ENCODE assay signal across 25 mouse cellular contexts in the genomic region with DNA sequence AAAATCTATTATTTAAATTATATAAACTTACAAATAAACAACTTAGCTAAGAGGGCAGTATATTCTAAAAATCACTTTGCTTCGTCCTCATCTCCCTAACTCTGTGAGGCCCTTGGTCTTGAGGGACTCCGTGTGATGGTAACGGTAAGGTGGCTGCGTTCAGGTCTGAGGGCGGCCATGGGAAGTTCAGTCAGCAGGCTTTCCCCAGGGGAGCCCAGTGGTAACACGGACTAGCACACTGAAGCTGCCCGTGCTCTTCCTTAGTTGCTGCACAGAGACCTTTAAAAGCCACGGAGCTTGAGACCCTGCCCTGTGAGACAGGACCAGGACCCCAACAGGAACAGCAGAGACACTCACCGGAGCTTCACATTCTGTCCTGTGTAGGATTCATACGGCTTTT. TPM values are rescaled to one million over a fixed set of nuclear protein-coding genes. Genes with fewer than 3 reads are reported as not detected.
A peak's percentile ranks its signal among the peaks of the same experiment; 100 is the strongest.
DNase-seq lines count a peak whose midpoint lies in the region; ATAC-seq and TF ChIP-seq lines count a peak whose summit lies in the region.
"Had no signal": no experiment of that assay in that cellular context is flagged by ENCODE, and none has a peak within 500 bp of the region (broad histone marks: within the 10 kb centered on the region; RNA-seq: fewer than 3 reads in every experiment).

No protein-coding gene starts in this region.

- no peaks in the 10 kb centered on the region for H3K9me3 ChIP-seq in midbrain, embryonic 11.5 days (ENCODE audit: control insufficient read depth, low read length)
- H3K9me3 ChIP-seq in midbrain, postnatal 0 days (ENCODE audit: low read length) = no peaks in the 10 kb centered on the region
- H3K9me3 ChIP-seq: embryonic facial prominence, embryonic 13.5 days; embryonic facial prominence, embryonic 15.5 days; forebrain, embryonic 10.5 days; forebrain, embryonic 12.5 days had no signal

- no peak overlapping the region for H3K27ac ChIP-seq in midbrain, embryonic 11.5 days (ENCODE audit: low read depth, low read length)
- H3K27ac ChIP-seq in midbrain, postnatal 0 days (ENCODE audit: low read depth, low read length) = no peak overlapping the region
- H3K27ac ChIP-seq: embryonic facial prominence, embryonic 13.5 days; embryonic facial prominence, embryonic 15.5 days; forebrain, embryonic 10.5 days; forebrain, embryonic 12.5 days had no signal

- ATAC-seq in midbrain, embryonic 11.5 days (ENCODE audit: low FRiP score) = no peak
- no peak for ATAC-seq in midbrain, postnatal 0 days (ENCODE audit: low FRiP score)
- no peak for ATAC-seq in cerebellum, adult (ENCODE audit: insufficient number of reproducible peaks, low FRiP score, low TSS enrichment)
- ATAC-seq: activated CD4-positive, CD25-positive, alpha-beta regulatory T cell, adult 4 months; forebrain, embryonic 14.5 days; forebrain, embryonic 16.5 days; Patski had no signal

- no peak overlapping the region for H3K4me3 ChIP-seq in midbrain, embryonic 11.5 days (ENCODE audit: low read depth, low read length)
- no peak overlapping the region for H3K4me3 ChIP-seq in midbrain, postnatal 0 days (ENCODE audit: low read depth, low read length)
- H3K4me3 ChIP-seq: embryonic facial prominence, embryonic 13.5 days; embryonic facial prominence, embryonic 15.5 days; erythroblast, embryonic 14.5 days; forebrain, embryonic 10.5 days; forebrain, embryonic 12.5 days had no signal

- peaks cover 9% of the 10 kb centered on the region; the same call in 1 of the 2 replicates for H3K36me3 ChIP-seq in midbrain, embryonic 11.5 days (ENCODE audit: control insufficient read depth, insufficient read depth, low read length)
- H3K36me3 ChIP-seq in midbrain, postnatal 0 days (ENCODE audit: insufficient read depth, low read length) = peaks cover 36% of the 10 kb centered on the region
- H3K36me3 ChIP-seq in splenic B cell, adult 2 months (ENCODE audit: control insufficient read depth, insufficient read depth, low read length, poor library complexity, severe bottlenecking) = no peaks in the 10 kb centered on the region

- TF ChIP-seq CTCF in midbrain, postnatal 0 days (IDR thresholded peaks at IDR 0.05) = no peak

- no peak overlapping the region for H3K4me2 ChIP-seq in midbrain, embryonic 11.5 days
- no peak overlapping the region for H3K4me2 ChIP-seq in midbrain, postnatal 0 days (ENCODE audit: low read depth, low read length, poor library complexity, severe bottlenecking)
- H3K4me2 ChIP-seq: embryonic facial prominence, embryonic 13.5 days; embryonic facial prominence, embryonic 15.5 days; forebrain, embryonic 12.5 days had no signal

- no peaks in the 10 kb centered on the region for H3K27me3 ChIP-seq in midbrain, embryonic 11.5 days (ENCODE audit: control insufficient read depth, insufficient read depth, low read length)
- no peaks in the 10 kb centered on the region for H3K27me3 ChIP-seq in midbrain, postnatal 0 days (ENCODE audit: insufficient read depth, low read length)
- peaks cover 1% of the 10 kb centered on the region; the same call in 1 of the 2 replicates for H3K27me3 ChIP-seq in splenic B cell, adult 2 months (ENCODE audit: control insufficient read depth, insufficient read depth, low read length, poor library complexity, severe bottlenecking)
- H3K27me3 ChIP-seq: embryonic facial prominence, embryonic 13.5 days; embryonic facial prominence, embryonic 15.5 days; forebrain, embryonic 12.5 days; Patski had no signal

- WGBS in midbrain, embryonic 11.5 days = 96% methylated on average over 10 of the region's 10 CpGs
- WGBS in midbrain, postnatal 0 days = 95% methylated on average over 10 of the region's 10 CpGs

- no peaks in the 10 kb centered on the region for H3K4me1 ChIP-seq in midbrain, embryonic 11.5 days (ENCODE audit: control insufficient read depth, insufficient read depth, low read length)
- H3K4me1 ChIP-seq in midbrain, postnatal 0 days (ENCODE audit: insufficient read depth, low read length) = no peaks in the 10 kb centered on the region
- H3K4me1 ChIP-seq: embryonic facial prominence, embryonic 13.5 days; embryonic facial prominence, embryonic 15.5 days; forebrain, embryonic 10.5 days; forebrain, embryonic 12.5 days had no signal

- H3K9ac ChIP-seq in midbrain, embryonic 11.5 days (ENCODE audit: low read length) = no peak overlapping the region
- H3K9ac ChIP-seq in midbrain, postnatal 0 days (replicated peaks; ENCODE audit: low read length, poor library complexity, severe bottlenecking) = no peak overlapping the region
- H3K9ac ChIP-seq: embryonic facial prominence, embryonic 13.5 days; embryonic facial prominence, embryonic 15.5 days; forebrain, embryonic 12.5 days had no signal

- peak; percentile 17 for DNase-seq in midbrain, embryonic 11.5 days (ENCODE audit: low spot score, missing footprints)
- DNase-seq in midbrain, postnatal 0 days (ENCODE audit: low spot score) = no peak
- peak; percentile 52 to 53 for DNase-seq in spleen, postnatal 36 days (ENCODE audit: low spot score in 2 of 2)
- DNase-seq in spleen, postnatal 14 days (ENCODE audit: low spot score in 2 of 2) = no peak
- peak; percentile 74 for DNase-seq in splenic B cell, adult 2 months (ENCODE audit: low read depth, low spot score)
- DNase-seq: adrenal gland, adult 8-10 months; adrenal gland, postnatal 14 days; adrenal gland, postnatal 36 days; cerebellum, adult 11 months; cerebellum, adult 18-20 months; cerebellum, adult 8-10 months; cerebellum, adult 9-11 months; cerebellum, postnatal 14 days; cerebellum, postnatal 36 days; embryo, embryonic 11 days had no signal

RNA-seq across cellular contexts. Expression of a gene that starts 10.9 kb away (rescaled TPM):
- 53.1 and 56.7 TPM in 2 replicates for polyA plus RNA-seq in midbrain, embryonic 11.5 days (2014; fragmentation: Nextera tagmentation; extraction: Ambion mirVana)
- total RNA-seq in midbrain, postnatal 0 days (2014; rRNA removed) = 145 and 161 TPM in 2 replicates
- polyA plus RNA-seq in midbrain, postnatal 0 days (2015; fragmentation: Nextera tagmentation; extraction: Ambion mirVana) = 80.8 and 85.2 TPM in 2 replicates

RNA-seq across cellular contexts. Expression of a gene that starts 11.0 kb away (rescaled TPM):
- 39.8 and 43.3 TPM in 2 replicates for polyA plus RNA-seq in midbrain, embryonic 11.5 days (2014; fragmentation: Nextera tagmentation; extraction: Ambion mirVana)
- 20.2 and 25.4 TPM in 2 replicates for total RNA-seq in midbrain, postnatal 0 days (2014; rRNA removed)
- 7.1 and 7.3 TPM in 2 replicates for polyA plus RNA-seq in midbrain, postnatal 0 days (2015; fragmentation: Nextera tagmentation; extraction: Ambion mirVana)

RNA-seq across cellular contexts. Expression of a gene that starts 19.5 kb away (rescaled TPM):
- 157 and 173 TPM in 2 replicates for polyA plus RNA-seq in midbrain, embryonic 11.5 days (2014; fragmentation: Nextera tagmentation; extraction: Ambion mirVana)
- 48.1 and 68.6 TPM in 2 replicates for total RNA-seq in midbrain, postnatal 0 days (2014; rRNA removed)
- polyA plus RNA-seq in midbrain, postnatal 0 days (2015; fragmentation: Nextera tagmentation; extraction: Ambion mirVana) = 136 and 140 TPM in 2 replicates

RNA-seq across cellular contexts. Expression of a gene that starts 19.6 kb away (rescaled TPM):
- 36.0 and 40.4 TPM in 2 replicates for polyA plus RNA-seq in midbrain, embryonic 11.5 days (2014; fragmentation: Nextera tagmentation; extraction: Ambion mirVana)
- 13.9 and 19.7 TPM in 2 replicates for total RNA-seq in midbrain, postnatal 0 days (2014; rRNA removed)
- polyA plus RNA-seq in midbrain, postnatal 0 days (2015; fragmentation: Nextera tagmentation; extraction: Ambion mirVana) = 20.7 and 22.3 TPM in 2 replicates

Comparison
In these comparisons a context has a peak if more than half of its experiments do, and no peak if none do; other contexts are left out.
1. DNase-seq: peak in midbrain, embryonic 11.5 days (single experiment), spleen, postnatal 36 days (2 of 2) and splenic B cell, adult 2 months (single experiment); none in midbrain, postnatal 0 days (single experiment) and spleen, postnatal 14 days (0 of 2).